23 mouse cellular contexts compared by ENCODE assay signal in genomic region chr5:105983131-105983530, GRCm38 (mm10).
DNase-seq lines count a peak whose midpoint lies in the region; ATAC-seq lines count a peak whose summit lies in the region.
"Had no signal": no experiment of that assay in that cellular context is flagged by ENCODE, and none has a peak within 500 bp of the region (broad histone marks: within the 10 kb centered on the region; RNA-seq: fewer than 3 reads in every experiment).

No protein-coding gene starts in this region.

- peak; percentile 88 for ATAC-seq in frontal cortex, adult (ENCODE audit: low TSS enrichment)
- ATAC-seq: forebrain, embryonic 14.5 days; forebrain, postnatal 0 days; hindbrain, embryonic 16.5 days; Patski had no signal

- intact Hi-C loops in left cerebral cortex, postnatal 10 days (cut with DNase I) = loop anchor here (10.0 kb wide), 1 partner anchor 822 kb away; no protein-coding TSS in a partner anchor

- DNase-seq in frontal cortex, postnatal 25 days (ENCODE audit: low spot score in 2 of 2) = no peak
- DNase-seq in left cerebral cortex, adult 11 months (ENCODE audit: low spot score) = peak; percentile 21
- DNase-seq in left cerebral cortex, postnatal 10 days (ENCODE audit: extremely low spot score in 1 of 2, low spot score in 2 of 2) = no peak
- DNase-seq in right cerebral cortex, postnatal 36 days (ENCODE audit: low spot score in 2 of 2) = peak; percentile 29
- no peak for DNase-seq in right cerebral cortex, postnatal 14 days
- DNase-seq in cerebellum, postnatal 10 days = no peak
- DNase-seq: adrenal gland, postnatal 10 days; adrenal gland, postnatal 36 days; B cell, adult 2 months; cerebellum, adult 11 months; cerebellum, adult 2 months; cerebellum, adult 9-11 months; cerebellum, postnatal 36 days; embryo, embryonic 11 days; forebrain, postnatal 0 days; gastrocnemius, postnatal 25 days; heart, adult 18-20 months; heart, postnatal 10 days; heart, postnatal 36 days had no signal

Comparison
In these comparisons a context has a peak if more than half of its experiments do, and no peak if none do; other contexts are left out.
1. DNase-seq: peak in left cerebral cortex, adult 11 months (single experiment) and right cerebral cortex, postnatal 36 days (2 of 2); none in frontal cortex, postnatal 25 days (0 of 2), left cerebral cortex, postnatal 10 days (0 of 2), right cerebral cortex, postnatal 14 days (single experiment) and cerebellum, postnatal 10 days (0 of 2).